Mouse (Mus musculus) stomach, postnatal 0 days (tissue): ENCODE measurements around the gene Mrm3. TPM values are rescaled to one million over a fixed set of nuclear protein-coding genes. Genes with fewer than 3 reads are reported as not detected.
A peak's percentile ranks its signal among the peaks of the same experiment; 100 is the strongest.

Source experiments
- ATAC-seq: fragments of 200-750 bp; cut with Nextera tagmentation; 2 replicates; pipeline ENCODE4 v1.8.0; 2017; ENCODE audit not compliant: low FRiP score, low TSS enrichment
- DNase-seq: peaks from one replicate; pipeline ENCODE4 v3.0.0-alpha.2; 2016; ENCODE audit warnings: low spot score
- H3K27ac ChIP-seq: fragments of 300-500 bp; sonication (generic); replicated peaks from 2 replicates; pipeline ENCODE4 v1.5.1; 2014; ENCODE audit warnings: mild to moderate bottlenecking, control low read depth
- H3K27me3 ChIP-seq: fragments of 300-500 bp; sonication (generic); 2 replicates; pipeline ENCODE4 v1.6.1; 2014; ENCODE audit warnings: low read length; ENCODE audit not compliant: control insufficient read depth, insufficient read depth
- H3K36me3 ChIP-seq: fragments of 300-500 bp; sonication (generic); 2 replicates; pipeline ENCODE4 v1.6.1; 2014; ENCODE audit warnings: low read length, mixed read lengths; ENCODE audit not compliant: control insufficient read depth, insufficient read depth
- H3K4me1 ChIP-seq: fragments of 300-500 bp; sonication (generic); replicated peaks from 2 replicates; pipeline ENCODE4 v1.6.1; 2014; ENCODE audit warnings: antibody characterized with exemption; ENCODE audit not compliant: control insufficient read depth, insufficient read depth
- H3K4me2 ChIP-seq: fragments of 300-500 bp; sonication (generic); replicated peaks from 2 replicates; pipeline ENCODE4 v1.6.1; 2014; ENCODE audit warnings: low read depth, mild to moderate bottlenecking, control low read depth, moderate library complexity
- H3K4me3 ChIP-seq: fragments of 300-500 bp; sonication (generic); 2 replicates; pipeline ENCODE4 v1.5.1; 2014; ENCODE audit warnings: low read depth, low read length, control low read depth
- H3K9ac ChIP-seq: fragments of 300-500 bp; sonication (generic); 2 replicates; pipeline ENCODE4 v1.6.1; 2014; ENCODE audit warnings: mild to moderate bottlenecking, low read length, control low read depth, mixed read lengths
- H3K9me3 ChIP-seq: fragments of 300-500 bp; sonication (generic); 2 replicates; pipeline ENCODE4 v1.6.1; 2016; ENCODE audit warnings: low read length; ENCODE audit not compliant: control insufficient read depth
- CTCF ChIP-seq: IDR thresholded peaks from 2 replicates; pipeline ENCODE4 v1.5.1; 2016; ENCODE audit warnings: antibody characterized with exemption, low read depth, mild to moderate bottlenecking, moderate library complexity
- EP300 ChIP-seq: optimal IDR thresholded peaks from 2 replicates; pipeline ENCODE3; 2016; ENCODE audit warnings: antibody characterized with exemption
- WGBS: fragments of 180-500 bp; shearing (Covaris S2); extraction: QIAGEN DNeasy Blood & Tissue Kit; methylation state at CpG from one replicate; pipeline ENCODE4 v1.1.7; 2014; 5-methylcytosine and 5-hydroxymethylcytosine counted together
- polyA plus RNA-seq: library from polyadenylated mRNA; unstranded; fragments of >200 nt; fragmentation: Nextera tagmentation; extraction: Ambion mirVana; gene quantifications from 2 replicates; pipeline ENCODE4 v1.2.1, GENCODE M21; 2015

Mrm3 gene
- polyA plus RNA-seq, 1 experiment from 2014 or later, result 14.7 TPM

DNA sequence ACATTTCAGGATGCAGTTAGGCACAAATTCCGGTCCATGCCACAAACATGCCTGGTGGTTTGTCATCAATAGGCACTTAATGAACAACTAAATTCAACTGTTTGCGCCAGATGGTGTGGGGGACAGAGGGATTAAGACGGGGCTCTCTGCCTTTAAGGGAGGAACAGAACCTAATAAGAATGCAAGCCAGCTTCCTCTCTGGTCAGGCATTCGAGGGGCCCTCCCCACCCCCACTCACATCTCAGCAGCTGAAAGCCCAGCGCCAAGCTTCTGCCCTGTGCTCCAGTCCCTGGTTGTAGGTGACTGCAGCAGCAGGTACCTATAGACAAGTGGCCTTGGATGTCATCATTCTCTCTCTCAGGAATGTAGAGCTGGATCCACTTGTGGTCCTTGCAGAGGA lies 50.6 kb downstream of the Mrm3 start:
- no peaks in the 10 kb centered on the region for H3K4me1 ChIP-seq
- no peak for ATAC-seq
- no peak overlapping the region for H3K4me3 ChIP-seq
- no peaks in the 10 kb centered on the region for H3K36me3 ChIP-seq
- no peaks in the 10 kb centered on the region for H3K9me3 ChIP-seq
- no peak overlapping the region for H3K9ac ChIP-seq
- no peak overlapping the region for H3K4me2 ChIP-seq
- no peaks in the 10 kb centered on the region for H3K27me3 ChIP-seq
- 71% methylated on average over 5 of the region's 5 CpGs for WGBS
- TF ChIP-seq EP300 (no peak), CTCF (no peak)
- DNase-seq, result no peak
- H3K27ac ChIP-seq, result no peak overlapping the region

DNA sequence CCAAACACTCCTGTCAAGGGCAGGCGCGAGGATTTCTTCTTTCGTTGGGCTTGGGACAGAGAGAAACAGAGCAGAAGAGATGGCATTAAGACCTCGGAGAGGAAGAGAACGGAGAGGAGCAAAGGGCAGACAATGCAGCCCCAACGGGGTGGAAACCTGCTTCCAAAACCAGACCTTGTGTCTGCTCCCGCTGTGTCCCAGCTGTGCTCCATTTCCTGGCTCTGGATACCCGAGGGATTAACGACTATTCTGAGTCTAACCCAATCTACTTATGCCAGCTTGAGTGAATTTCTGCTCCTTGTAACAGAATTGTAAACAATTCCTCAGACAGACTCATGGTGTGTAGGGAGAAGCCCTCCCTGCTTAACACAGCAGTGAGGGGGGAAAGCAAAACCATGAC lies 51.3 kb downstream of the Mrm3 start:
- H3K36me3 ChIP-seq, result no peaks in the 10 kb centered on the region
- H3K9ac ChIP-seq, result no peak overlapping the region
- H3K4me3 ChIP-seq, result no peak overlapping the region
- no peaks in the 10 kb centered on the region for H3K27me3 ChIP-seq
- H3K27ac ChIP-seq, result no peak overlapping the region
- no peaks in the 10 kb centered on the region for H3K4me1 ChIP-seq
- H3K9me3 ChIP-seq, result no peaks in the 10 kb centered on the region
- ATAC-seq (no peak), DNase-seq (no peak)
- 35% methylated on average over 9 of the region's 9 CpGs for WGBS
- TF ChIP-seq CTCF (no peak), EP300 (no peak)
- no peak overlapping the region for H3K4me2 ChIP-seq

DNA sequence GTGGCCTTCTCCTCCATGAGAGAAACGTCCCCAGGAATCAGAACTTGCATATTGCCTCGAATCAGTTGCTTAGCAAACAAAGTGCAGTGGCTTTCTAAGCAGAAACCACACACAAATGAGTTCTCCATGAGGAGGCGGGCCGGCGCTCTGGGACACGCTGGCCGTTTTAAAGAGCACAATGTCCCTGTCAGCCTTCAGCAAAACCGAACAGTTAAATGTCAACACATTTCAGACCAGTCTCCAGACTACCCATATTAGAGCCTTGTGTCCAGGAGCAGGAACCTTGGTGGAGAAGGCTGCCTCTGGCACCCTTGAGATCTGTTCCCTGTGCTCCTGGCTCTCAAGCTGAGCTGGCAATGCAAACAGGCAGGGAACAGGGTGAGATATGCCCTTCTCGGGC lies 53.7 kb downstream of the Mrm3 start:
- Histone ChIP-seq H3K9ac (no peak overlapping the region), H3K9me3 (no peaks in the 10 kb centered on the region), H3K27me3 (no peaks in the 10 kb centered on the region), H3K36me3 (no peaks in the 10 kb centered on the region), H3K4me3 (no peak overlapping the region), H3K4me1 (no peaks in the 10 kb centered on the region), H3K4me2 (no peak overlapping the region), H3K27ac (no peak overlapping the region)
- DNase-seq, result no peak
- TF ChIP-seq CTCF (no peak), EP300 (no peak)
- no peak for ATAC-seq
- 55% methylated on average over 9 of the region's 9 CpGs for WGBS

DNA sequence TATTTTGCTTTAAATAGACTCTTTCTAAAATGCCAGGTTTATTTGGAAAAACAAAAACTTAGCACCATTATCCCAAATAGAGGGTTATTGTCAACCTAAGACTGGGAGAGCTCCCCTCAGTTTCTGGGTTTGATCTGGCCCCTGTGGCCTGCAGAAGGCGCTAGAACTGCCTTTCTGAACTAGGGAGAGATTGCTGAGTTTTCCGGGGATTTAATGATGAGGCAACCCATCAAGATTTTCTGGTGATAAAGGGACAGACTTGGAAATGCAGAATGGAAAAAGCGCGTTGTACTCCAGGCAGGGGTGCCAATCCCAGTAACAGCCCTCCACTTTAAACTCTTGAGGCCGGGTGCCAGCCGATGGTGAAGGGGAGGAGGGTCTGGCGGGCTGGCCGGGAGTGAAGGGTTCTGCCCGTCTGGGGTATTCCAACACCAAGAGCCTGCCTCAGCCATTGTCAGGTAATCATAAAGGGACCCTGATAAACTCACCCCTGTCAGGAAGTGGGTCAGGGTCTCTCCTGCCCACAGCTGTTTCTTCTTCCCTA lies 55.0 kb downstream of the Mrm3 start:
- H3K4me1 ChIP-seq, result no peaks in the 10 kb centered on the region
- no peaks in the 10 kb centered on the region for H3K36me3 ChIP-seq
- H3K4me3 ChIP-seq, result no peak overlapping the region
- no peak for DNase-seq
- H3K9me3 ChIP-seq, result no peaks in the 10 kb centered on the region
- WGBS, result 59% methylated on average over 9 of the region's 9 CpGs
- no peak for ATAC-seq
- no peak overlapping the region for H3K9ac ChIP-seq
- H3K4me2 ChIP-seq, result no peak overlapping the region
- TF ChIP-seq EP300, result no peak
- TF ChIP-seq CTCF, result peak; percentile 56
- no peak overlapping the region for H3K27ac ChIP-seq
- H3K27me3 ChIP-seq, result no peaks in the 10 kb centered on the region

Other genes starting within 250 kb of the Mrm3 start
- gene 1700016K19Rik, start 243.8 kb upstream of the Mrm3 start, polyA plus RNA-seq, result 3.7 and 4.4 TPM in 2 replicates
- 46.0 and 48.7 TPM in 2 replicates for gene Rflnb, start 215.9 kb upstream of the Mrm3 start, polyA plus RNA-seq
- gene Vps53, start 64.1 kb upstream of the Mrm3 start, polyA plus RNA-seq, result 42.9 and 43.8 TPM in 2 replicates
- gene Fam57a, start 64.0 kb upstream of the Mrm3 start, polyA plus RNA-seq, result 328 and 372 TPM in 2 replicates
- 4.0 and 4.7 TPM in 2 replicates for gene Dbil5, start 26.1 kb upstream of the Mrm3 start, polyA plus RNA-seq
- gene Gemin4, start 26.1 kb upstream of the Mrm3 start, polyA plus RNA-seq, result 18.5 and 21.9 TPM in 2 replicates
- gene Glod4, start within 50 bp of the Mrm3 start, polyA plus RNA-seq, result 92.9 and 99.9 TPM in 2 replicates
- 22.4 and 24.0 TPM in 2 replicates for gene Nxn, start 155.4 kb downstream of the Mrm3 start, polyA plus RNA-seq
- gene Timm22, start 163.2 kb downstream of the Mrm3 start, polyA plus RNA-seq, result 75.7 and 82.1 TPM in 2 replicates